Mouse (Mus musculus) midbrain, embryonic 10.5 days (tissue): ENCODE results near the gene Zdhhc1. TPM values are rescaled to one million over a fixed set of nuclear protein-coding genes. Genes with fewer than 3 reads are reported as not detected.
A peak's percentile ranks its signal among the peaks of the same experiment; 100 is the strongest.

ENCODE experiments used
- DNase-seq: peaks from one replicate; pipeline ENCODE4 v3.0.0-alpha.2; 2017; ENCODE audit warnings: low spot score
- H3K27ac ChIP-seq: fragments of 300-500 bp; sonication (generic); replicated peaks from 2 replicates; pipeline ENCODE4 v1.5.1; 2016; ENCODE audit warnings: mild to moderate bottlenecking
- H3K27me3 ChIP-seq: fragments of 300-500 bp; sonication (generic); 2 replicates; pipeline ENCODE4 v1.6.1; 2016; ENCODE audit warnings: low read depth, mild to moderate bottlenecking; ENCODE audit not compliant: poor library complexity, severe bottlenecking
- H3K36me3 ChIP-seq: fragments of 300-500 bp; sonication (generic); 2 replicates; pipeline ENCODE4 v1.6.1; 2016; ENCODE audit warnings: mild to moderate bottlenecking, moderate library complexity
- H3K4me1 ChIP-seq: fragments of 300-500 bp; sonication (generic); 2 replicates; pipeline ENCODE4 v1.6.1; 2016
- H3K4me3 ChIP-seq: fragments of 300-500 bp; sonication (generic); 2 replicates; pipeline ENCODE4 v1.5.1; 2016; ENCODE audit warnings: mild to moderate bottlenecking, moderate library complexity
- H3K9me3 ChIP-seq: fragments of 300-500 bp; sonication (generic); replicated peaks from 2 replicates; pipeline ENCODE4 v1.6.1; 2016; ENCODE audit warnings: mild to moderate bottlenecking
- WGBS: fragments of 180-500 bp; shearing (Covaris S2); methylation state at CpG from one replicate; pipeline ENCODE4 v1.1.7; 2016; 5-methylcytosine and 5-hydroxymethylcytosine counted together
- polyA plus RNA-seq: library from polyadenylated mRNA; unstranded; fragments of >200 nt; fragmentation: Nextera tagmentation; extraction: Ambion mirVana; gene quantifications from 2 replicates; pipeline ENCODE4 v1.2.1, GENCODE M21; 2016

The Zdhhc1 gene
- polyA plus RNA-seq, 1 experiment from 2014 or later = 18.6 TPM

DNA sequence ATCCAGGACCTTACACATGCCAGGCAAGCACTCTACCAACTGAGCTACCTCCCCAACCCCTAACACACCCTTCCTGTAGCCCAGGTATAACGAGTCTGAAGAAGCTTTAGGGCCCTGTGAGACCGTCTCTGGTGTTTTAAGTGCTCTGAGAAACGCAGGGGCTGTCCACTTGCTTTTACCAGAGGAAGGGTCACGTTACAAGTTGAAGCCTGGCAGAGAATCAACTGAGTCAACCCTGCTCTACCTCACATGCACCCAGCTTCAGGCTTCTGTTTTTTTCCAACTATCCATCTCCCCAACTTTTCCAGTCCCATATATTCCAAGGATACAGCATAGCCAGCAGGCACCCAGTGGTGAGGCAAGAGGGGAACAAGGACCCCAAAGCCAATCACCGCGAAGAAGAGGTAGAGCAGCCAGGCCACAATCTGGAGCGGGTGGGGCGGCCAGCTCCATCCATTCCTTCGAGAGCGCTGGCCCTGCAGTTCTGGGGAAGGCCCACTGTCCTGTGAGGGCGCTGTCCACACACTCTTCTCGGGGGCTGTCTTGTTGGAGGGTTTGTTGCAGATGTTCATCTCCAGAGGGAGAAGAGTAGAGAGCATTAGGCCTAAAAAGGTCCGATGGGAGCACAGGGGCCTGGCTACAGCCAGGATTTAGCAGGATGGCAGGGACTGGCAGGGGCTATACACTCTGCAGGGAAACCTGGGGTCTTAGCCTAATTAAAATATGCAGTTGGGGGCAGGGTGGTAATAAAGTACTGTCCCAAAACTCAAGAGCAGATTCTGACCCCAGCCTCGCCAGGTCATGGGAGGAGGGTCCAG lies 13.3 kb downstream of the Zdhhc1 start:
- no peak overlapping the region for H3K4me3 ChIP-seq
- WGBS = 28% methylated on average over 14 of the region's 14 CpGs
- peaks cover 5% of the 10 kb centered on the region; the same call in 1 of the 2 replicates for H3K27me3 ChIP-seq
- H3K4me1 ChIP-seq = peaks cover 33% of the 10 kb centered on the region
- no peaks in the 10 kb centered on the region for H3K9me3 ChIP-seq
- DNase-seq = peak; percentile 66
- H3K36me3 ChIP-seq = peaks cover 8% of the 10 kb centered on the region; the same call in 1 of the 2 replicates
- peak overlapping the region; percentile 75 for H3K27ac ChIP-seq

DNA sequence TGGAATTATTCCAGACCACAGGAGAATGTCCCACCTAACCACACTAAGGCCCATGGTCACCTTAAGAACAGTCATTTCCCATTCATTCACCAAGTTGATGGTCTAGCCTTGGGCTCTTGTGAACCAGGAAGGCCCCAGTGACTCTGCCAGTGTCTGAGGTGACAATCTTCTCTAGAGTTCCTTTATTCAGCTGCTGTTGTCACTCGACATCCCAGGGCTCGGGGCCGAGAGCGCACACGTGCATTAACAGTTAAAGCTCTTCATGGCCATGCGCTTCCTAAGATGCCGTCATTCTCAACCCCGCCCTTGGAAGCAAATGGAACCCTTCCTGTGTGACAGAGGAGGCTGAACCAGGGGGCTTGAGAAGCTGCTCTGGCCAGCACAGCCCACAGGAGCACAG lies 14.6 kb downstream of the Zdhhc1 start:
- Histone ChIP-seq H3K27me3 (peaks cover 10% of the 10 kb centered on the region; the same call in 1 of the 2 replicates), H3K9me3 (no peaks in the 10 kb centered on the region), H3K36me3 (peaks cover 12% of the 10 kb centered on the region), H3K4me3 (no peak overlapping the region), H3K4me1 (peaks cover 33% of the 10 kb centered on the region), H3K27ac (no peak overlapping the region)
- DNase-seq = no peak
- 89% methylated on average over 8 of the region's 8 CpGs for WGBS

- 67% methylated on average over 6 of the region's 6 CpGs for WGBS
- H3K27ac ChIP-seq = no peak overlapping the region; the same call in 1 of the 2 replicates
- DNase-seq = peak; percentile 50
- H3K4me3 ChIP-seq = no peak overlapping the region
- no peaks in the 10 kb centered on the region for H3K9me3 ChIP-seq
- peaks cover 15% of the 10 kb centered on the region for H3K27me3 ChIP-seq
- H3K36me3 ChIP-seq = peaks cover 14% of the 10 kb centered on the region
- H3K4me1 ChIP-seq = peaks cover 39% of the 10 kb centered on the region
Observed at GRCm38 (mm10) chr8:105481453-105481852, 15.2 kb downstream of the Zdhhc1 start.

- H3K4me3 ChIP-seq = no peak overlapping the region
- peaks cover 19% of the 10 kb centered on the region for H3K36me3 ChIP-seq
- WGBS = 37% methylated on average over 2 of the region's 2 CpGs
- H3K27ac ChIP-seq = peak overlapping the region; percentile 61
- no peak for DNase-seq
- H3K9me3 ChIP-seq = no peaks in the 10 kb centered on the region
- peaks cover 20% of the 10 kb centered on the region for H3K27me3 ChIP-seq
- H3K4me1 ChIP-seq = peaks cover 43% of the 10 kb centered on the region
Observed at GRCm38 (mm10) chr8:105481013-105481412, 15.7 kb downstream of the Zdhhc1 start.

DNA sequence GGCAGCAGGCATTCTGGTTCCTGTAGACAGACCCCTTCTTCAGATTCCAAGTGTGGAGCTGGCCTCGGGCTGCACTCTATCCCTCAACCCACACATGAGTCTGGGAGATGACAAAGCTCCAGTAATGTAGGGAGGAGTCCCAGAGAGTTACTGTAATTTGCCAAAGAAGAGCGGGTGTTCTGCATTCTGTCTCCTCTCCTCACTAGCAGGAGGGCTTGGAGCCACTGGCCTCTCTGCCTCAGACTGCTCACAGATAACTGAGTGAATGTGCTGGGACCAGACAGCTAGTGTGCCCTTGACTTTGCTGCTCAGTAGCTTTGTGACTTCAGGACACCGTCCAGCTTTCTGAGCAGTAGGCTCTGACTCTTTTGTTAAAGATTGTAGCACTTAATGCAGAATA lies 18.9 kb downstream of the Zdhhc1 start:
- no peak overlapping the region for H3K27ac ChIP-seq
- H3K4me1 ChIP-seq = peaks cover 52% of the 10 kb centered on the region
- H3K4me3 ChIP-seq = no peak overlapping the region
- H3K27me3 ChIP-seq = peaks cover 52% of the 10 kb centered on the region
- no peak for DNase-seq
- WGBS = 77% methylated on average over 3 of the region's 3 CpGs
- H3K36me3 ChIP-seq = peaks cover 22% of the 10 kb centered on the region
- H3K9me3 ChIP-seq = no peaks in the 10 kb centered on the region

GRCm38 (mm10) chr8:105476628-105477413 lies 19.9 kb downstream of the Zdhhc1 start:
- Histone ChIP-seq H3K27me3 (peaks cover 62% of the 10 kb centered on the region), H3K9me3 (no peaks in the 10 kb centered on the region), H3K27ac (peak overlapping the region; percentile 53; the same call in 1 of the 2 replicates), H3K4me3 (no peak overlapping the region), H3K36me3 (peaks cover 24% of the 10 kb centered on the region), H3K4me1 (peaks cover 62% of the 10 kb centered on the region)
- DNase-seq = peak; percentile 78
- WGBS = 43% methylated on average over 25 of the region's 25 CpGs

DNA sequence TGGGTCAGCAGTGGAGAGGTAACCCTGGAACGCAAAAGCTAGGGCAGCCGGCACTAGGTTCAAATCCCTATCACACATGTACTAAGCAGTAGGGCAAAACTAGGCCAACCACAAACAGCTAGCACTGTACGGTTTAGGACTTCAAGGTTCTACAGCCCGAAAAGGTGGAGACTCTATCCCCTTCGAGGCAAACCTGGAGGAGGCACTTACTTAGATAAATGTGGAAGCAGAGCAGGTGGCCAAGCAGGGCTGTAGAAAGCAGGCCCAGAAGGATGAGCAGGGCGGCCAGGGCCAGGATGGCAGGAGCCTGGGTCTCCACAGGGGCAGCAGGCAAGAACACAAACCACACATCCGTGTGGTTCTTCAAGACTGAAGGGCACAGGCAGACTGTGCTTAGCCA lies 20.5 kb downstream of the Zdhhc1 start:
- peaks cover 24% of the 10 kb centered on the region for H3K36me3 ChIP-seq
- no peak overlapping the region for H3K4me3 ChIP-seq
- peaks cover 66% of the 10 kb centered on the region for H3K4me1 ChIP-seq
- H3K27ac ChIP-seq = peak overlapping the region; percentile 53; the same call in 1 of the 2 replicates
- peaks cover 67% of the 10 kb centered on the region for H3K27me3 ChIP-seq
- no peaks in the 10 kb centered on the region for H3K9me3 ChIP-seq
- WGBS = 88% methylated on average over 7 of the region's 7 CpGs
- DNase-seq = no peak

DNA sequence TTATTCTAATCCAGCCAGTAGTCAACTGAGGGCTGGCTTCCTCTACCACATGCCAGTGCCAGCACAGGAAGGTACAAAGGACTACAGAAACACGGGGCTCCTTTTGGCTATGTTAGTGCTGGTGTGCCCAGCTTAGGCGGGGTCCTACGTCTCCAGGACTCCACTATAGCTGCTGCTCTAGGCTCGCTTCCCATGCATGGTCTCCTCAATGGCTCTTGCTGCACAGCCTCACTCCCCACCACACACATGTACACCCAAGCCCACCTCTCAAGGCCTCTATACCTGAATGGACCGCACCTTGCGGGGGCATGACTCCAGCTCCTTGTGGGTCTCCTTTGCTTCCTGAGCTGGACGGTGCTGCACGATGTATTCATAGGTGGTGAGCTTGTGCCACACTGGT lies 21.0 kb downstream of the Zdhhc1 start:
- H3K27ac ChIP-seq = peak overlapping the region; percentile 53
- no peak overlapping the region for H3K4me3 ChIP-seq
- peaks cover 24% of the 10 kb centered on the region for H3K36me3 ChIP-seq
- DNase-seq = no peak
- peaks cover 67% of the 10 kb centered on the region for H3K27me3 ChIP-seq
- 94% methylated on average over 8 of the region's 8 CpGs for WGBS
- H3K4me1 ChIP-seq = peaks cover 66% of the 10 kb centered on the region
- no peaks in the 10 kb centered on the region for H3K9me3 ChIP-seq

GRCm38 (mm10) chr8:105475254-105475653 lies 21.4 kb downstream of the Zdhhc1 start:
- H3K9me3 ChIP-seq = no peaks in the 10 kb centered on the region
- H3K27ac ChIP-seq = peak overlapping the region; percentile 53
- H3K36me3 ChIP-seq = peaks cover 24% of the 10 kb centered on the region
- H3K27me3 ChIP-seq = peaks cover 72% of the 10 kb centered on the region
- 35% methylated on average over 4 of the region's 4 CpGs for WGBS
- H3K4me3 ChIP-seq = no peak overlapping the region
- H3K4me1 ChIP-seq = peaks cover 68% of the 10 kb centered on the region
- peak; percentile 55 for DNase-seq

GRCm38 (mm10) chr8:105474680-105475079 lies 22.0 kb downstream of the Zdhhc1 start:
- Histone ChIP-seq H3K4me1 (peaks cover 74% of the 10 kb centered on the region), H3K9me3 (no peaks in the 10 kb centered on the region), H3K27me3 (peaks cover 75% of the 10 kb centered on the region), H3K36me3 (peaks cover 24% of the 10 kb centered on the region), H3K4me3 (peak overlapping the region; percentile 23; the same call in 1 of the 2 replicates), H3K27ac (peak overlapping the region; percentile 53)
- DNase-seq = no peak
- WGBS = 47% methylated on average over 5 of the region's 5 CpGs

GRCm38 (mm10) chr8:105473816-105474606 lies 22.7 kb downstream of the Zdhhc1 start:
- WGBS = 25% methylated on average over 17 of the region's 17 CpGs
- Histone ChIP-seq H3K27ac (peak overlapping the region; percentile 53), H3K4me3 (peak overlapping the region; percentile 23), H3K36me3 (peaks cover 24% of the 10 kb centered on the region), H3K9me3 (no peaks in the 10 kb centered on the region), H3K27me3 (peaks cover 75% of the 10 kb centered on the region), H3K4me1 (peaks cover 80% of the 10 kb centered on the region)
- peak; percentile 71 for DNase-seq

GRCm38 (mm10) chr8:105472983-105473382 lies 23.7 kb downstream of the Zdhhc1 start:
- H3K4me1 ChIP-seq = peaks cover 90% of the 10 kb centered on the region
- peak overlapping the region; percentile 57; the same call in 1 of the 2 replicates for H3K27ac ChIP-seq
- peak overlapping the region; percentile 29; the same call in 1 of the 2 replicates for H3K4me3 ChIP-seq

More at GRCm38 (mm10) chr8:105472983-105473382, 23.7 kb downstream of the Zdhhc1 start:
- Histone ChIP-seq H3K9me3 (no peaks in the 10 kb centered on the region), H3K36me3 (peaks cover 26% of the 10 kb centered on the region), H3K27me3 (peaks cover 71% of the 10 kb centered on the region)
- WGBS = 29% methylated on average over 9 of the region's 9 CpGs
- DNase-seq = no peak
